Mouse (Mus musculus) MEL (cell line): ENCODE data around the gene Styx. TPM values are rescaled to one million over a fixed set of nuclear protein-coding genes. Genes with fewer than 3 reads are reported as not detected.
A peak's percentile ranks its signal among the peaks of the same experiment; 100 is the strongest.

Source experiments
- DNase-seq: peaks from one replicate; pipeline ENCODE4 v3.0.0; 2011; ENCODE audit warnings: low read depth, low spot score
- H3K27ac ChIP-seq: 2 replicates; pipeline ENCODE4 v1.5.1; 2012; ENCODE audit warnings: low read depth, mild to moderate bottlenecking, control low read depth, low read length, moderate library complexity; ENCODE audit not compliant: control insufficient read depth
- H3K27me3 ChIP-seq, 2 experiments: fragments of 150-350 bp in 1 of 2; sonication (generic) in 1 of 2; 2 replicates each; pipeline ENCODE4 v1.6.1; 2012; ENCODE audit warnings: low read length in 2 of 2, mild to moderate bottlenecking in 2 of 2, improper control_type of control experiment in 1 of 2, moderate library complexity in 1 of 2; ENCODE audit not compliant: insufficient read depth in 2 of 2, control insufficient read depth in 1 of 2
- H3K36me3 ChIP-seq, 2 experiments: 2 replicates each; pipeline ENCODE4 v1.6.1; 2012 to 2014; ENCODE audit warnings: low read length in 2 of 2, improper control_type of control experiment in 1 of 2, inconsistent platforms in 1 of 2, mild to moderate bottlenecking in 1 of 2; ENCODE audit not compliant: insufficient read depth in 2 of 2, control insufficient read depth in 1 of 2
- H3K4me1 ChIP-seq, 2 experiments: fragments of 150-350 bp in 1 of 2; sonication (generic) in 1 of 2; 2 replicates each; pipeline ENCODE4 v1.6.1; 2012; ENCODE audit warnings: low read length in 2 of 2, improper control_type of control experiment in 1 of 2, mild to moderate bottlenecking in 1 of 2; ENCODE audit not compliant: insufficient read depth in 2 of 2, control insufficient read depth in 1 of 2
- H3K4me3 ChIP-seq, 2 experiments: fragments of 150-350 bp in 1 of 2; sonication (generic) in 1 of 2; 2 replicates each; pipeline ENCODE4 v1.5.1; 2012; ENCODE audit warnings: low read depth in 2 of 2, low read length in 2 of 2, mild to moderate bottlenecking in 2 of 2, moderate library complexity in 2 of 2, control low read depth in 1 of 2, improper control_type of control experiment in 1 of 2; ENCODE audit not compliant: control insufficient read depth in 1 of 2, insufficient read depth in 1 of 2
- H3K79me2 ChIP-seq: 2 replicates; pipeline ENCODE4 v1.6.1; 2012; ENCODE audit warnings: mild to moderate bottlenecking, low read length, moderate library complexity; ENCODE audit not compliant: control insufficient read depth, poor library complexity, insufficient read depth
- H3K9ac ChIP-seq: 2 replicates; pipeline ENCODE4 v1.6.1; 2012; ENCODE audit warnings: low read depth, mild to moderate bottlenecking, control low read depth, low read length, moderate library complexity; ENCODE audit not compliant: control insufficient read depth, poor library complexity, severe bottlenecking
- H3K9me3 ChIP-seq: fragments of 150-350 bp; sonication (generic); replicated peaks from 2 replicates; pipeline ENCODE4 v1.6.1; 2012; ENCODE audit warnings: mild to moderate bottlenecking, low read length, improper control_type of control experiment, moderate library complexity; ENCODE audit not compliant: insufficient read depth
- BHLHE40 ChIP-seq: IDR thresholded peaks from 2 replicates; pipeline ENCODE4 v1.6.1; 2012; ENCODE audit warnings: low read depth, mild to moderate bottlenecking, inconsistent platforms, low read length, improper control_type of control experiment, borderline replicate concordance
- CHD2 ChIP-seq: IDR thresholded peaks from 2 replicates; pipeline ENCODE4 v1.6.1; 2011; ENCODE audit warnings: low read length, improper control_type of control experiment
- CTCF ChIP-seq, 3 experiments: IDR thresholded peaks in 2 of 3; conservative IDR thresholded peaks in 1 of 3; 2 replicates each; pipeline ENCODE4 v1.5.1; 2011 to 2012; ENCODE audit warnings: low read length in 3 of 3, low read depth in 2 of 3, mild to moderate bottlenecking in 2 of 3, improper control_type of control experiment in 1 of 3, inconsistent platforms in 1 of 3, mixed read lengths in 1 of 3, moderate library complexity in 1 of 3; ENCODE audit not compliant: control insufficient read depth in 1 of 3, insufficient read depth in 1 of 3, poor library complexity in 1 of 3, severe bottlenecking in 1 of 3
- E2F4 ChIP-seq: IDR thresholded peaks from 2 replicates; pipeline ENCODE4 v1.6.1; 2011; ENCODE audit warnings: low read depth, low read length, improper control_type of control experiment, borderline replicate concordance
- EP300 ChIP-seq, 2 experiments: IDR thresholded peaks; 2 replicates each; pipeline ENCODE4 v1.6.1; 2011; ENCODE audit warnings: improper control_type of control experiment in 2 of 2, low read length in 2 of 2, low read depth in 1 of 2, mild to moderate bottlenecking in 1 of 2
- GATA1 ChIP-seq: IDR thresholded peaks from 2 replicates; pipeline ENCODE4 v1.6.1; 2011; ENCODE audit warnings: low read depth, low read length, improper control_type of control experiment
- HCFC1 ChIP-seq: IDR thresholded peaks from 2 replicates; pipeline ENCODE4 v1.6.1; 2012; ENCODE audit warnings: low read depth, mild to moderate bottlenecking, inconsistent platforms, low read length, improper control_type of control experiment, moderate library complexity
- JUND ChIP-seq: IDR thresholded peaks from 2 replicates; pipeline ENCODE4 v1.6.1; 2011; ENCODE audit warnings: low read depth, mild to moderate bottlenecking, improper control_type of control experiment, low read length
- MAX ChIP-seq: IDR thresholded peaks from 2 replicates; pipeline ENCODE4 v1.6.1; 2011; ENCODE audit warnings: low read length, improper control_type of control experiment
- MAZ ChIP-seq: IDR thresholded peaks from 2 replicates; pipeline ENCODE4 v1.6.1; 2012; ENCODE audit warnings: low read depth, mild to moderate bottlenecking, inconsistent platforms, low read length, improper control_type of control experiment
- MEF2A ChIP-seq: IDR thresholded peaks from 2 replicates; pipeline ENCODE4 v1.6.1; 2014; ENCODE audit warnings: low read depth, mild to moderate bottlenecking, inconsistent platforms, low read length, improper control_type of control experiment; ENCODE audit not compliant: poor library complexity, insufficient replicate concordance, severe bottlenecking; ENCODE audit errors: extremely low read depth
- MXI1 ChIP-seq: IDR thresholded peaks from 2 replicates; pipeline ENCODE4 v1.6.1; 2011; ENCODE audit warnings: mild to moderate bottlenecking, low read depth, low read length, improper control_type of control experiment
- MYB ChIP-seq: IDR thresholded peaks from 2 replicates; pipeline ENCODE4 v1.6.1; 2011; ENCODE audit warnings: mild to moderate bottlenecking, low read depth, low read length, improper control_type of control experiment
- NELFE ChIP-seq: IDR thresholded peaks from 2 replicates; pipeline ENCODE4 v1.6.1; 2011; ENCODE audit warnings: low read depth, low read length, improper control_type of control experiment
- POLR2A ChIP-seq, 2 experiments: IDR thresholded peaks; 2 replicates each; pipeline ENCODE4 v1.6.1; 2011 to 2012; ENCODE audit warnings: low read length in 2 of 2, mild to moderate bottlenecking in 2 of 2, control low read depth in 1 of 2, improper control_type of control experiment in 1 of 2, low read depth in 1 of 2, moderate library complexity in 1 of 2; ENCODE audit not compliant: control insufficient read depth in 1 of 2, insufficient read depth in 1 of 2, poor library complexity in 1 of 2
- POLR2AphosphoS2 ChIP-seq: IDR thresholded peaks from 2 replicates; pipeline ENCODE4 v1.6.1; 2011; ENCODE audit warnings: low read length, improper control_type of control experiment
- RAD21 ChIP-seq: IDR thresholded peaks from 2 replicates; pipeline ENCODE4 v1.6.1; 2011; ENCODE audit warnings: mild to moderate bottlenecking, low read depth, low read length, improper control_type of control experiment
- RCOR1 ChIP-seq: IDR thresholded peaks from 2 replicates; pipeline ENCODE4 v1.6.1; 2012; ENCODE audit warnings: low read depth, mild to moderate bottlenecking, inconsistent platforms, low read length, improper control_type of control experiment
- SMC3 ChIP-seq: IDR thresholded peaks from 2 replicates; pipeline ENCODE4 v1.6.1; 2011; ENCODE audit warnings: low read depth, low read length, improper control_type of control experiment
- TBP ChIP-seq: IDR thresholded peaks from 2 replicates; pipeline ENCODE4 v1.8.0; 2011; ENCODE audit warnings: low read depth, low read length, improper control_type of control experiment
- TCF12 ChIP-seq: IDR thresholded peaks from 2 replicates; pipeline ENCODE4 v1.6.1; 2014; ENCODE audit warnings: low read depth, mild to moderate bottlenecking, inconsistent platforms, low read length, improper control_type of control experiment, moderate library complexity
- ZKSCAN1 ChIP-seq: IDR thresholded peaks from 2 replicates; pipeline ENCODE4 v1.6.1; 2012; ENCODE audit warnings: low read depth, mild to moderate bottlenecking, inconsistent platforms, low read length, improper control_type of control experiment, moderate library complexity
- ZNF384 ChIP-seq: IDR thresholded peaks from 2 replicates; pipeline ENCODE4 v1.6.1; 2012; ENCODE audit warnings: low read depth, mild to moderate bottlenecking, inconsistent platforms, low read length, improper control_type of control experiment
- polyA plus RNA-seq, 2 experiments: library from polyadenylated mRNA; stranded (reverse) in 1 of 2; unstranded in 1 of 2; fragments of >175 nt in 1 of 2; fragments of >200 nt in 1 of 2; gene quantifications; 2 replicates each; pipeline versions ENCODE4 v1.2.1 to v1.2.4; 2012; ENCODE audit warnings: low replicate concordance in 2 of 2, low read depth in 1 of 2; ENCODE audit not compliant: insufficient read length in 2 of 2, insufficient read depth in 1 of 2, missing spikeins in 1 of 2
- total RNA-seq: library from RNA; depleted of rRNA; stranded (reverse); fragments of 300-350 nt; gene quantifications from 2 replicates; pipeline ENCODE4 v1.2.3, GENCODE M21; 2012

The Styx gene
- total and polyA plus RNA-seq, 3 experiments, result 18.0 to 27.2 TPM; not detected in 1

DNA sequence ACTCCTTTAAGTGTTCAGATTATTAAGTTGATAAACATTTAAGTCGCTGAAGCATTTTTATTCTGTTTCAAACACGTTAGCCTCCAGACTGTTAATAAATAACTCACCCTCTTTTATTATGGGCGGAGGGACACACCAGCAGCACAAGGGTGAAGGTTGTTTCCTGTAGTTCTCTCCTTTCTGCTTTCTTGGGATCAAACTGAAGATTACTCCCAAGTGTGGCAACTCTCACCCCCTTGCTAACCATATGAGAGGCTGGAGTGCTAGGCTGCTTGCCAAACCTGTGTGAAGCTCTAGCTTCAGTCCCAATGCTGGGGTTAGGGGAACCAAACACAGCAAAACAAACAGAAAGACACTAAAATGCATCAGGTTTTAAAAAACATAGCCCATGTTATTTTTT lies 27.9 kb downstream of the Styx start:
- Histone ChIP-seq H3K9me3 (no peaks in the 10 kb centered on the region), H3K27me3 (no peaks in the 10 kb centered on the region), H3K4me3 (no peak overlapping the region), H3K27ac (no peak overlapping the region), H3K9ac (no peak overlapping the region), H3K36me3 (peaks cover 0 to 8% of the 10 kb centered on the region in 2 experiments; a peak in 2 of 4 replicates), H3K4me1 (no peaks in the 10 kb centered on the region), H3K79me2 (no peaks in the 10 kb centered on the region)
- DNase-seq, result no peak
- TF ChIP-seq RAD21 (no peak), GATA1 (no peak), TCF12 (no peak), MXI1 (no peak), TBP (no peak), EP300 (IDR thresholded peaks at IDR 0.05; ENCODE audit: low read depth in 1 of 2, low read length in 2 of 2) (no peak), MAX (no peak), JUND (no peak), E2F4 (no peak), ZNF384 (no peak), CHD2 (no peak), MEF2A (no peak), POLR2A (IDR thresholded peaks at IDR 0.05; ENCODE audit: control insufficient read depth in 1 of 2, insufficient read depth in 1 of 2, low read depth in 1 of 2, low read length in 2 of 2, poor library complexity in 1 of 2) (no peak), NELFE (no peak), CTCF (IDR thresholded peaks at IDR 0.05 in 2 of 3, conservative IDR thresholded peaks at IDR 0.05 in 1 of 3; ENCODE audit: control insufficient read depth in 1 of 3, insufficient read depth in 1 of 3, low read depth in 2 of 3, low read length in 3 of 3, poor library complexity in 1 of 3, severe bottlenecking in 1 of 3) (no peak), MYB (no peak), RCOR1 (no peak), HCFC1 (no peak), MAZ (no peak), SMC3 (no peak)

DNA sequence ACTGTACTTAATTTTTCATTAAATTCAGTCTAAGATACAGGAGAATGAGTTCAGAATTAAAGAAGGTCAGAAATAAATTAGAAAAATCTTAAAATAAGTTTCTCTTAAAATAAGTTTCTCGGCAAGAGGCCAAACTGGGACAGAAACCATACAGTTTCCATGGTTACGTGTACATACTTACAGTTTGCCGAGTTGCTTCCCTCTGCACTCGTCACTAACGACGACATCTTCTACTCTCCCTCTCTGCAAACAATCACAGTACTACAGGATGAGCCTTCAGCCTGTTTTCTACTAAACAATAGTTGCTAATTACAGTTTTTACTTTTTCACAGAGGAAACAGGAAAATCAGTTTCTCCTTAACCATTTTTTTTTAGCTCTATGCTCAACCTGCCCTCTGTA lies 29.9 kb downstream of the Styx start:
- H3K79me2 ChIP-seq, result no peaks in the 10 kb centered on the region
- TF ChIP-seq MXI1 (no peak), BHLHE40 (no peak), POLR2AphosphoS2 (peak; percentile 22; the same call in 1 of the 2 replicates), ZKSCAN1 (no peak)
- TF ChIP-seq, all 39 proteins: peak for 1
- Histone ChIP-seq H3K27ac (no peak overlapping the region), H3K9ac (no peak overlapping the region), H3K36me3 (peaks cover 3 to 11% of the 10 kb centered on the region in 2 experiments; a peak in 3 of 4 replicates), H3K27me3 (no peaks in the 10 kb centered on the region), H3K4me3 (no peak overlapping the region), H3K4me1 (no peaks in the 10 kb centered on the region; a peak in 1 of 4 replicates), H3K9me3 (no peaks in the 10 kb centered on the region)
- DNase-seq, result no peak
